Mouse (Mus musculus): ENCODE measurements around the gene Cited4. TPM values are rescaled to one million over a fixed set of nuclear protein-coding genes. Genes with fewer than 3 reads are reported as not detected.

The Cited4 gene
- polyA plus RNA-seq, 1 experiment from 2014 or later, result 0.61 TPM

- no peak overlapping the region for H3K9ac ChIP-seq
- H3K9me3 ChIP-seq, result no peaks in the 10 kb centered on the region
- no peak overlapping the region for H3K27ac ChIP-seq
- H3K4me2 ChIP-seq, result no peak overlapping the region
- ATAC-seq (ENCODE audit: low FRiP score), result no peak
- no peak overlapping the region for H3K4me3 ChIP-seq
- WGBS, result 55% methylated on average over 9 of the region's 9 CpGs
- H3K27me3 ChIP-seq, result no peaks in the 10 kb centered on the region
- H3K4me1 ChIP-seq (replicated peaks), result 0 out of 2 replicates have a peak, but pooled peaks cover 2% of the 10 kb centered on the region
- H3K36me3 ChIP-seq, result no peaks in the 10 kb centered on the region
Measured at GRCm38 (mm10) chr4:120683278-120683997, 17.1 kb downstream of the Cited4 start.

DNA sequence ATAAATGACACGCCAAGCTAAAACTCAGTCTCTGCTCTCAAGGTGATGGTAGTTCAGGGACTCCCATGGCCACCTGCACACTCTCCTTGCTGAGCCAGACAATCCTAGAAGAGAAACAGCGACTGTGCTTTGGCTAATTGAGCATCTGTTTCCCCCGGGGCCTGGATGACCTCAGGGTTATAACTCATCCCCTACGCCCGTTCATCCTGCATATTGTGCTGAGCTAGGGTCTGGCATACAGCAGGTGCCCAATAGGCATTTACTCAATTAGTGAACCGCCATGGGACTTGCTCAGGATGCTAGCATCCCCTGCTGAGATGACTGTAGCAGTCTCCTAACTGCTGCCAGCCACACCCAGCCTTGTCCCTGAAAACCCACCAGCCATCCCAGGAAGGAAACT is 20.9 kb downstream of the Cited4 start:
- H3K27ac ChIP-seq, result no peak overlapping the region
- ATAC-seq (ENCODE audit: low FRiP score), result peak; percentile 39; the same call in 1 of the 2 replicates
- no peaks in the 10 kb centered on the region for H3K36me3 ChIP-seq

DNA sequence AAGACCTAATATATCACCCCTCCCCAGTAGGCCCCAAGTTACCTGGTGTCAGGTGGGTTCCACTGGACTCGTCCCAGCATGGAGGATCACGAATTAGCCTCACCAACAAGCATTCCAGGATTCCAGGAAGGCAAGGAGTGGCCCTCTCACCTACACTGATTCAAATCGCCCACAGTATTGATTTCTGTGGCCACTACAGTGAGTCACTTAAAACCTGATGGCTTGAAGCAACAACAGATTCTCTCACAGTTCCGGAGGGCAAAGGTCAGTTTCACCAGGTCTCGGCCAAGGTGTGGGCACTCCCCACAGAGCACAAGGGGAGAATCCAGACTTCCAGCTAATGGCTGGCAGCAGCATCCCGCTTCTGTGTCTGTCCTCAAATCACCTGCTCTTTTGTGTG is 22.9 kb downstream of the Cited4 start:
- Histone ChIP-seq H3K9ac (no peak overlapping the region), H3K4me1 (replicated peaks) (0 out of 2 replicates have a peak, but pooled peaks cover 2% of the 10 kb centered on the region), H3K4me2 (no peak overlapping the region), H3K9me3 (no peaks in the 10 kb centered on the region), H3K27me3 (0 out of 2 replicates have a peak, but pooled peaks cover 5% of the 10 kb centered on the region), H3K4me3 (no peak overlapping the region), H3K27ac (no peak overlapping the region), H3K36me3 (no peaks in the 10 kb centered on the region)
- WGBS, result 69% methylated on average over 6 of the region's 6 CpGs
- ATAC-seq (ENCODE audit: low FRiP score), result no peak

More for the DNA sequence above, 20.9 kb downstream of the Cited4 start:
- H3K4me1 ChIP-seq (replicated peaks), result 0 out of 2 replicates have a peak, but pooled peaks cover 2% of the 10 kb centered on the region
- no peak overlapping the region for H3K4me3 ChIP-seq
- H3K9me3 ChIP-seq, result no peaks in the 10 kb centered on the region
- 0 out of 2 replicates have a peak, but pooled peaks cover 5% of the 10 kb centered on the region for H3K27me3 ChIP-seq
- H3K4me2 ChIP-seq, result no peak overlapping the region
- WGBS, result 34% methylated on average over 6 of the region's 6 CpGs
- H3K9ac ChIP-seq, result no peak overlapping the region

- no peaks in the 10 kb centered on the region for H3K9me3 ChIP-seq
- no peak overlapping the region for H3K4me2 ChIP-seq
- no peaks in the 10 kb centered on the region for H3K4me1 ChIP-seq (replicated peaks)
- H3K27me3 ChIP-seq, result peaks cover 27% of the 10 kb centered on the region
- no peak overlapping the region for H3K27ac ChIP-seq
- H3K9ac ChIP-seq, result no peak overlapping the region
- H3K36me3 ChIP-seq, result no peaks in the 10 kb centered on the region
- 40% methylated on average over 10 of the region's 10 CpGs for WGBS
- no peak overlapping the region for H3K4me3 ChIP-seq
- no peak for ATAC-seq (ENCODE audit: low FRiP score)
Measured at GRCm38 (mm10) chr4:120692717-120693116, 26.3 kb downstream of the Cited4 start.

DNA sequence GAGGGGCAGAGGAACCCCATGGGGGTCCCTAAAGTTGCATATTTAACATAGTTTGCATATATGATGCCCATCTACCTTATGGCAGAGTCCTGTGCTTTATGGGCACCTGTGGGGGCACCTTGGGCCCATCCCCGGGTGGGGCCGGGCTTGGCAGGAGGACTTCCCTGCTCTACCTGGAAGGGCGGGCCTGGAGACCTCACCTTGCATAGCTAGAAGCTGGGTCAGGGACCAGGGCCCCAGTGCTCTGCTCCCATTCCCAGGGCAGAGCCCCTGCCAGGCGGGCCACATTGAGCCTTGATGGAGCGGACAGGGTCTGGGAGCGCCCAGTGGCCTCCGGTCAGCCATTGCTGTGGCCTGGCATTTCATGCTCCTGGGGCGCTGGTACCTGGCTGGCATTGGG is 31.0 kb downstream of the Cited4 start:
- peak; percentile 11; the same call in 1 of the 2 replicates for ATAC-seq (ENCODE audit: low FRiP score)
- H3K4me2 ChIP-seq, result no peak overlapping the region
- peaks cover 49% of the 10 kb centered on the region for H3K27me3 ChIP-seq

GRCm38 (mm10) chr4:120697799-120698484 is 31.6 kb downstream of the Cited4 start:
- WGBS, result 18% methylated on average over 35 of the region's 35 CpGs
- Histone ChIP-seq H3K9me3 (no peaks in the 10 kb centered on the region), H3K27me3 (peaks cover 49% of the 10 kb centered on the region), H3K4me2 (peak overlapping the region; percentile 17; the same call in 1 of the 2 replicates), H3K4me1 (replicated peaks) (peaks cover 4% of the 10 kb centered on the region; the same call in 1 of the 2 replicates), H3K36me3 (peaks cover 8% of the 10 kb centered on the region; the same call in 1 of the 2 replicates), H3K9ac (no peak overlapping the region), H3K27ac (no peak overlapping the region), H3K4me3 (no peak overlapping the region)
- ATAC-seq (ENCODE audit: low FRiP score), result peak; percentile 49; the same call in 1 of the 2 replicates

More for the DNA sequence above, 31.0 kb downstream of the Cited4 start:
- 90% methylated on average over 8 of the region's 8 CpGs for WGBS
- no peak overlapping the region for H3K27ac ChIP-seq
- peaks cover 4% of the 10 kb centered on the region; the same call in 1 of the 2 replicates for H3K4me1 ChIP-seq (replicated peaks)
- H3K9ac ChIP-seq, result no peak overlapping the region
- peaks cover 5% of the 10 kb centered on the region; the same call in 1 of the 2 replicates for H3K36me3 ChIP-seq
- H3K4me3 ChIP-seq, result no peak overlapping the region
- H3K9me3 ChIP-seq, result no peaks in the 10 kb centered on the region

DNA sequence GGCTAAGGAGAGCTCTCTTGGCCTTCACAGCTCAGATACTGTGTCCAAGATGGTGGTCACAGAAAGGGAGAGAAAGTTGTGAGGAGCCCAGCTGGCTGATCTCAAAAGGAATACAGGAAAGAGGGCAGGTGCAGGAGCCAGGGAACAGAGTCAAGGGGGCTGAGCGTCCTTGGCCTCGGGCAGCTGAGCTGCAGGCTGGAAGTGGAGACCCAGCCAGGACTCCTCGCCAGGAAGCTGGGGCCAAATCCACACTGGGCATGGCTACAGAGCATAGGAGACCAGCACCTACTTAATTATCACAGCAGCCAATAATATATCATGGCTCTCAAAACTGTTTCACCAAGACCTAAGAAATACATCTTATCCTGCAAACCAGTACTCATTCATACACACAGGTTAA is 34.8 kb downstream of the Cited4 start:
- peaks cover 8% of the 10 kb centered on the region; the same call in 1 of the 2 replicates for H3K36me3 ChIP-seq
- ATAC-seq (ENCODE audit: low FRiP score), result no peak
- peaks cover 48% of the 10 kb centered on the region for H3K27me3 ChIP-seq
- H3K4me1 ChIP-seq (replicated peaks), result peaks cover 4% of the 10 kb centered on the region; the same call in 1 of the 2 replicates
- no peak overlapping the region for H3K27ac ChIP-seq
- H3K4me3 ChIP-seq, result no peak overlapping the region
- H3K4me2 ChIP-seq, result no peak overlapping the region
- H3K9ac ChIP-seq, result no peak overlapping the region
- 80% methylated on average over 3 of the region's 3 CpGs for WGBS
- no peaks in the 10 kb centered on the region for H3K9me3 ChIP-seq

- Histone ChIP-seq H3K4me3 (no peak overlapping the region), H3K9ac (no peak overlapping the region), H3K27me3 (peaks cover 39% of the 10 kb centered on the region), H3K36me3 (peaks cover 8% of the 10 kb centered on the region; the same call in 1 of the 2 replicates), H3K4me1 (replicated peaks) (peaks cover 4% of the 10 kb centered on the region; the same call in 1 of the 2 replicates), H3K4me2 (no peak overlapping the region), H3K9me3 (no peaks in the 10 kb centered on the region), H3K27ac (no peak overlapping the region)
- WGBS, result 71% methylated on average over 8 of the region's 8 CpGs
- ATAC-seq (ENCODE audit: low FRiP score), result no peak
Measured at GRCm38 (mm10) chr4:120702056-120702455, 35.7 kb downstream of the Cited4 start.

DNA sequence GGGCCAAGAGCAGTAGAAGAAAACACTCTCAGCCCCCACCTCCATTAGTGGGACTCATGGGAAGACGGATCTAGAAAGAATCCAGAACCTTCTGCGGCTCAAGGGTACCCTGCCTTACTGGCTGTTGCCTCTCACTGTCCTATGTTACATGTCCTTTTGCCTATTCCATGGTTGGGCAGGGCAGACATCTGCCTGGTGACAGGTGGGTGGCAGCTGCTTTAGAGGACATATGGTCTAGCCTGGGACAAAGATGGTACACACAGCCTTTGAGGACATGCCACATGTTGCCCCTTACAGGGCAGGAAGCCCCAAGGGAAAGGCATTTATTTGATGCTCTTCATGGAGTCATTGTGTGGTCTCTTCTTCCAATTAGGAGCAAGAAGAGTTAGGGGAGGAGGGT is 36.1 kb downstream of the Cited4 start:
- WGBS, result 93% methylated on average over 2 of the region's 2 CpGs
- Histone ChIP-seq H3K27ac (no peak overlapping the region), H3K36me3 (peaks cover 8% of the 10 kb centered on the region; the same call in 1 of the 2 replicates)

DNA sequence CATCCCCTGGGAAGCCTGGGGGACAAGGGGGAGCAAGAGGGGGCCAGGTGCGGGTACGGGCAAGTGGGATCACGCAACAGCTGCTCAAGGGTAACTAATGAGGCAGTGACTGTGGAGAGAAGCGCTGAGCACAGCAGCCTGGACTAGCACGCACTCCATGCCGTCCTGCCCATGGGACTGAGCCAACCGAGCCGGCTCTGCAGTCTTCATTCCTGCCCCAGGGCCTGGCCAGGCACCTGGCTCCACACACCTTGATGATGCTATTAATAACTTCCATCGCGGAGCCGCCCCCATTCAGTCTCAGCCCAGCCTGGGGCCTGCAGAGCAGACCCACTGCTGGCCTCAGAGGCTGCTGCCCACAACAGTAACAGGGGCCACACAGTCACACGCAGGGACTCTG is 45.9 kb downstream of the Cited4 start:
- no peaks in the 10 kb centered on the region for H3K9me3 ChIP-seq
- H3K4me2 ChIP-seq, result no peak overlapping the region
- no peak overlapping the region for H3K4me3 ChIP-seq
- no peaks in the 10 kb centered on the region for H3K36me3 ChIP-seq
- peaks cover 23% of the 10 kb centered on the region for H3K27me3 ChIP-seq
- H3K4me1 ChIP-seq (replicated peaks), result peaks cover 47% of the 10 kb centered on the region
- 58% methylated on average over 12 of the region's 12 CpGs for WGBS
- H3K9ac ChIP-seq, result no peak overlapping the region
- no peak overlapping the region; the same call in 1 of the 2 replicates for H3K27ac ChIP-seq
- ATAC-seq (ENCODE audit: low FRiP score), result no peak

More for the DNA sequence above, 36.1 kb downstream of the Cited4 start:
- Histone ChIP-seq H3K4me1 (replicated peaks) (peaks cover 4% of the 10 kb centered on the region; the same call in 1 of the 2 replicates), H3K4me3 (no peak overlapping the region), H3K4me2 (no peak overlapping the region), H3K27me3 (peaks cover 35% of the 10 kb centered on the region), H3K9ac (no peak overlapping the region), H3K9me3 (no peaks in the 10 kb centered on the region)
- ATAC-seq (ENCODE audit: low FRiP score), result no peak

- Histone ChIP-seq H3K9ac (no peak overlapping the region), H3K9me3 (no peaks in the 10 kb centered on the region), H3K4me1 (replicated peaks) (peaks cover 45% of the 10 kb centered on the region), H3K27ac (no peak overlapping the region), H3K36me3 (no peaks in the 10 kb centered on the region), H3K27me3 (peaks cover 30% of the 10 kb centered on the region), H3K4me3 (no peak overlapping the region), H3K4me2 (no peak overlapping the region)
- no peak for ATAC-seq (ENCODE audit: low FRiP score)
- 94% methylated on average over 6 of the region's 6 CpGs for WGBS
Measured at GRCm38 (mm10) chr4:120713021-120713420, 46.6 kb downstream of the Cited4 start.

GRCm38 (mm10) chr4:120713856-120714497 is 47.6 kb downstream of the Cited4 start:
- Histone ChIP-seq H3K9me3 (no peaks in the 10 kb centered on the region), H3K27me3 (peaks cover 32% of the 10 kb centered on the region), H3K9ac (no peak overlapping the region), H3K4me2 (no peak overlapping the region), H3K4me1 (replicated peaks) (peaks cover 43% of the 10 kb centered on the region), H3K27ac (no peak overlapping the region), H3K4me3 (no peak overlapping the region), H3K36me3 (no peaks in the 10 kb centered on the region)
- WGBS, result 63% methylated on average over 6 of the region's 6 CpGs
- ATAC-seq (ENCODE audit: low FRiP score), result peak; percentile 15; the same call in 1 of the 2 replicates

All from hindbrain, embryonic 13.5 days (tissue).